Mouse (Mus musculus) MEL (cell line): ENCODE results near the gene Nicn1. TPM values are rescaled to one million over a fixed set of nuclear protein-coding genes. Genes with fewer than 3 reads are reported as not detected.

Experiments used
- DNase-seq: peaks from one replicate; pipeline ENCODE4 v3.0.0; 2011; ENCODE audit warnings: low read depth, low spot score
- H3K27ac ChIP-seq: 2 replicates; pipeline ENCODE4 v1.5.1; 2012; ENCODE audit warnings: low read depth, mild to moderate bottlenecking, control low read depth, low read length, moderate library complexity; ENCODE audit not compliant: control insufficient read depth
- H3K27me3 ChIP-seq, 2 experiments: fragments of 150-350 bp in 1 of 2; sonication (generic) in 1 of 2; 2 replicates each; pipeline ENCODE4 v1.6.1; 2012; ENCODE audit warnings: low read length in 2 of 2, mild to moderate bottlenecking in 2 of 2, improper control_type of control experiment in 1 of 2, moderate library complexity in 1 of 2; ENCODE audit not compliant: insufficient read depth in 2 of 2, control insufficient read depth in 1 of 2
- H3K36me3 ChIP-seq, 2 experiments: 2 replicates each; pipeline ENCODE4 v1.6.1; 2012 to 2014; ENCODE audit warnings: low read length in 2 of 2, improper control_type of control experiment in 1 of 2, inconsistent platforms in 1 of 2, mild to moderate bottlenecking in 1 of 2; ENCODE audit not compliant: insufficient read depth in 2 of 2, control insufficient read depth in 1 of 2
- H3K4me1 ChIP-seq, 2 experiments: fragments of 150-350 bp in 1 of 2; sonication (generic) in 1 of 2; 2 replicates each; pipeline ENCODE4 v1.6.1; 2012; ENCODE audit warnings: low read length in 2 of 2, improper control_type of control experiment in 1 of 2, mild to moderate bottlenecking in 1 of 2; ENCODE audit not compliant: insufficient read depth in 2 of 2, control insufficient read depth in 1 of 2
- H3K4me3 ChIP-seq, 2 experiments: fragments of 150-350 bp in 1 of 2; sonication (generic) in 1 of 2; 2 replicates each; pipeline ENCODE4 v1.5.1; 2012; ENCODE audit warnings: low read depth in 2 of 2, low read length in 2 of 2, mild to moderate bottlenecking in 2 of 2, moderate library complexity in 2 of 2, control low read depth in 1 of 2, improper control_type of control experiment in 1 of 2; ENCODE audit not compliant: control insufficient read depth in 1 of 2, insufficient read depth in 1 of 2
- H3K79me2 ChIP-seq: 2 replicates; pipeline ENCODE4 v1.6.1; 2012; ENCODE audit warnings: mild to moderate bottlenecking, low read length, moderate library complexity; ENCODE audit not compliant: control insufficient read depth, poor library complexity, insufficient read depth
- H3K9ac ChIP-seq: 2 replicates; pipeline ENCODE4 v1.6.1; 2012; ENCODE audit warnings: low read depth, mild to moderate bottlenecking, control low read depth, low read length, moderate library complexity; ENCODE audit not compliant: control insufficient read depth, poor library complexity, severe bottlenecking
- H3K9me3 ChIP-seq: fragments of 150-350 bp; sonication (generic); replicated peaks from 2 replicates; pipeline ENCODE4 v1.6.1; 2012; ENCODE audit warnings: mild to moderate bottlenecking, low read length, improper control_type of control experiment, moderate library complexity; ENCODE audit not compliant: insufficient read depth
- CHD1 ChIP-seq: IDR thresholded peaks from 2 replicates; pipeline ENCODE4 v1.6.1; 2012; ENCODE audit warnings: low read depth, mild to moderate bottlenecking, inconsistent platforms, low read length, improper control_type of control experiment
- ETS1 ChIP-seq: IDR thresholded peaks from 2 replicates; pipeline ENCODE4 v1.6.1; 2012; ENCODE audit warnings: low read depth, mild to moderate bottlenecking, inconsistent platforms, low read length, improper control_type of control experiment, moderate library complexity
- GATA1 ChIP-seq: IDR thresholded peaks from 2 replicates; pipeline ENCODE4 v1.6.1; 2011; ENCODE audit warnings: low read depth, low read length, improper control_type of control experiment
- HCFC1 ChIP-seq: IDR thresholded peaks from 2 replicates; pipeline ENCODE4 v1.6.1; 2012; ENCODE audit warnings: low read depth, mild to moderate bottlenecking, inconsistent platforms, low read length, improper control_type of control experiment, moderate library complexity
- JUND ChIP-seq: IDR thresholded peaks from 2 replicates; pipeline ENCODE4 v1.6.1; 2011; ENCODE audit warnings: low read depth, mild to moderate bottlenecking, improper control_type of control experiment, low read length
- MAFK ChIP-seq: IDR thresholded peaks from 2 replicates; pipeline ENCODE4 v1.6.1; 2011; ENCODE audit warnings: low read depth, mild to moderate bottlenecking, low read length, improper control_type of control experiment, borderline replicate concordance
- MAX ChIP-seq: IDR thresholded peaks from 2 replicates; pipeline ENCODE4 v1.6.1; 2011; ENCODE audit warnings: low read length, improper control_type of control experiment
- MEF2A ChIP-seq: IDR thresholded peaks from 2 replicates; pipeline ENCODE4 v1.6.1; 2014; ENCODE audit warnings: low read depth, mild to moderate bottlenecking, inconsistent platforms, low read length, improper control_type of control experiment; ENCODE audit not compliant: poor library complexity, insufficient replicate concordance, severe bottlenecking; ENCODE audit errors: extremely low read depth
- MXI1 ChIP-seq: IDR thresholded peaks from 2 replicates; pipeline ENCODE4 v1.6.1; 2011; ENCODE audit warnings: mild to moderate bottlenecking, low read depth, low read length, improper control_type of control experiment
- MYC ChIP-seq: IDR thresholded peaks from 2 replicates; pipeline ENCODE4 v1.6.1; 2011; ENCODE audit warnings: low read depth, mild to moderate bottlenecking, low read length, improper control_type of control experiment, moderate library complexity
- TCF12 ChIP-seq: IDR thresholded peaks from 2 replicates; pipeline ENCODE4 v1.6.1; 2014; ENCODE audit warnings: low read depth, mild to moderate bottlenecking, inconsistent platforms, low read length, improper control_type of control experiment, moderate library complexity
- UBTF ChIP-seq: IDR thresholded peaks from 2 replicates; pipeline ENCODE4 v1.6.1; 2012; ENCODE audit warnings: low read depth, mild to moderate bottlenecking, inconsistent platforms, low read length, improper control_type of control experiment, moderate library complexity, borderline replicate concordance; ENCODE audit not compliant: insufficient read depth
- USF1 ChIP-seq: IDR thresholded peaks from 2 replicates; pipeline ENCODE4 v1.6.1; 2014; ENCODE audit warnings: low read depth, mild to moderate bottlenecking, inconsistent platforms, low read length, improper control_type of control experiment, moderate library complexity
- USF2 ChIP-seq, 2 experiments: IDR thresholded peaks; 2 replicates each; pipeline ENCODE4 v1.6.1; 2011 to 2012; ENCODE audit warnings: improper control_type of control experiment in 2 of 2, low read length in 2 of 2, borderline replicate concordance in 1 of 2, inconsistent platforms in 1 of 2, low read depth in 1 of 2, mild to moderate bottlenecking in 1 of 2; ENCODE audit not compliant: insufficient read depth in 1 of 2
- ZMIZ1 ChIP-seq: IDR thresholded peaks from 2 replicates; pipeline ENCODE4 v1.6.1; 2012; ENCODE audit warnings: low read depth, mild to moderate bottlenecking, inconsistent platforms, low read length, improper control_type of control experiment, moderate library complexity
- ZNF384 ChIP-seq: IDR thresholded peaks from 2 replicates; pipeline ENCODE4 v1.6.1; 2012; ENCODE audit warnings: low read depth, mild to moderate bottlenecking, inconsistent platforms, low read length, improper control_type of control experiment
- polyA plus RNA-seq, 2 experiments: library from polyadenylated mRNA; stranded (reverse) in 1 of 2; unstranded in 1 of 2; fragments of >175 nt in 1 of 2; fragments of >200 nt in 1 of 2; gene quantifications; 2 replicates each; pipeline versions ENCODE4 v1.2.1 to v1.2.4; 2012; ENCODE audit warnings: low replicate concordance in 2 of 2, low read depth in 1 of 2; ENCODE audit not compliant: insufficient read length in 2 of 2, insufficient read depth in 1 of 2, missing spikeins in 1 of 2
- total RNA-seq: library from RNA; depleted of rRNA; stranded (reverse); fragments of 300-350 nt; gene quantifications from 2 replicates; pipeline ENCODE4 v1.2.3, GENCODE M21; 2012

The Nicn1 gene
- total and polyA plus RNA-seq, 3 experiments = 1.6 to 4.7 TPM; not detected in 1

GRCm38 (mm10) chr9:108325811-108326210 is 35.6 kb downstream of the Nicn1 start:
- Histone ChIP-seq H3K9ac (no peak overlapping the region), H3K27me3 (no peaks in the 10 kb centered on the region), H3K4me1 (no peaks in the 10 kb centered on the region; a peak in 1 of 4 replicates), H3K36me3 (peaks cover 5 to 33% of the 10 kb centered on the region in 2 experiments), H3K9me3 (no peaks in the 10 kb centered on the region), H3K27ac (no peak overlapping the region), H3K4me3 (no peak overlapping the region), H3K79me2 (peaks cover 38% of the 10 kb centered on the region)
- no peak for DNase-seq
- TF ChIP-seq GATA1 (0 out of 2 replicates have a peak, but pooled peaks have one; percentile 27), MEF2A (no peak)

- Histone ChIP-seq H3K36me3 (peaks cover 4 to 29% of the 10 kb centered on the region in 2 experiments), H3K79me2 (peaks cover 17% of the 10 kb centered on the region), H3K9me3 (no peaks in the 10 kb centered on the region), H3K4me3 (peak overlapping the region; percentile 28 to 37), H3K27me3 (no peaks in the 10 kb centered on the region), H3K4me1 (peaks cover 14 to 29% of the 10 kb centered on the region in 2 experiments), H3K27ac (peak overlapping the region; percentile 98), H3K9ac (peak overlapping the region; percentile 72)
- peak; percentile 39 for DNase-seq
- TF ChIP-seq ETS1 (no peak), MXI1 (no peak), MYC (no peak), UBTF (no peak), ZNF384 (0 out of 2 replicates have a peak, but pooled peaks have one; percentile 21), MEF2A (no peak), MAFK (no peak), MAX (0 out of 2 replicates have a peak, but pooled peaks have one; percentile 56), ZMIZ1 (no peak), USF2 (IDR thresholded peaks at IDR 0.05; ENCODE audit: borderline replicate concordance in 1 of 2, insufficient read depth in 1 of 2, low read depth in 1 of 2, low read length in 2 of 2) (no peak), USF1 (no peak), TCF12 (no peak), JUND (no peak), CHD1 (no peak), HCFC1 (no peak)
Observed at GRCm38 (mm10) chr9:108337848-108338550, 47.8 kb downstream of the Nicn1 start.
